Mouse (Mus musculus): Measurements from ENCODE around the gene Coq2. TPM values are rescaled to one million over a fixed set of nuclear protein-coding genes. Genes with fewer than 3 reads are reported as not detected.
A peak's percentile ranks its signal among the peaks of the same experiment; 100 is the strongest.

Gene Coq2
- total and polyA plus RNA-seq, 3 experiments: 35.4 to 56.1 TPM; not detected in 1

GRCm38 (mm10) chr5:100643991-100644535 lies 30.9 kb downstream of the Coq2 start:
- Histone ChIP-seq H3K9ac (ENCODE audit: control insufficient read depth, low read depth, low read length, poor library complexity, severe bottlenecking) (no peak overlapping the region; the same call in 1 of the 2 replicates), H3K4me1 (ENCODE audit: control insufficient read depth in 1 of 2, insufficient read depth in 2 of 2, low read length in 2 of 2) (peaks cover 3 to 40% of the 10 kb centered on the region in 2 experiments), H3K27me3 (ENCODE audit: control insufficient read depth in 1 of 2, insufficient read depth in 2 of 2, low read length in 2 of 2) (no peaks in the 10 kb centered on the region), H3K79me2 (ENCODE audit: control insufficient read depth, insufficient read depth, low read length, poor library complexity) (no peaks in the 10 kb centered on the region), H3K9me3 (replicated peaks; ENCODE audit: insufficient read depth, low read length) (no peaks in the 10 kb centered on the region), H3K36me3 (ENCODE audit: control insufficient read depth in 1 of 2, insufficient read depth in 2 of 2, low read length in 2 of 2) (peaks cover 0 to 20% of the 10 kb centered on the region in 2 experiments; a peak in 2 of 4 replicates), H3K4me3 (ENCODE audit: control insufficient read depth in 1 of 2, insufficient read depth in 1 of 2, low read depth in 2 of 2, low read length in 2 of 2) (peak overlapping the region; percentile 1 to 10; a peak in 2 of 4 replicates), H3K27ac (ENCODE audit: control insufficient read depth, low read depth, low read length) (peak overlapping the region; percentile 84)
- DNase-seq (ENCODE audit: low read depth, low spot score): peak; percentile 94
- no peak for TF ChIP-seq KAT2A (conservative IDR thresholded peaks at IDR 0.05; ENCODE audit: low read depth, low read length)
- peak; percentile 95 for TF ChIP-seq GATA1 (IDR thresholded peaks at IDR 0.05; ENCODE audit: low read depth, low read length)
- peak; percentile 97 for TF ChIP-seq ETS1 (IDR thresholded peaks at IDR 0.05; ENCODE audit: low read depth, low read length)
- TF ChIP-seq GABPA (IDR thresholded peaks at IDR 0.05; ENCODE audit: low read depth, low read length): no peak
- peak; percentile 95 to 96 for TF ChIP-seq EP300 (IDR thresholded peaks at IDR 0.05; ENCODE audit: low read depth in 1 of 2, low read length in 2 of 2)
- TF ChIP-seq ZKSCAN1 (IDR thresholded peaks at IDR 0.05; ENCODE audit: low read depth, low read length): no peak
- 0 out of 2 replicates have a peak, but pooled peaks have one; percentile 9 for TF ChIP-seq NRF1 (IDR thresholded peaks at IDR 0.05; ENCODE audit: insufficient read depth, low read depth, low read length, poor library complexity, severe bottlenecking)
- 0 out of 2 replicates have a peak, but pooled peaks have one; percentile 11 for TF ChIP-seq MXI1 (IDR thresholded peaks at IDR 0.05; ENCODE audit: low read depth, low read length)
- no peak for TF ChIP-seq POLR2AphosphoS5 (IDR thresholded peaks at IDR 0.05; ENCODE audit: borderline replicate concordance, low read depth, low read length)
- no peak for TF ChIP-seq TBP (IDR thresholded peaks at IDR 0.05; ENCODE audit: low read depth, low read length)
- TF ChIP-seq POLR2AphosphoS2 (IDR thresholded peaks at IDR 0.05; ENCODE audit: low read length): no peak
- TF ChIP-seq MEF2A (IDR thresholded peaks at IDR 0.05; ENCODE audit: extremely low read depth, insufficient replicate concordance, low read depth, low read length, poor library complexity, severe bottlenecking): no peak
- TF ChIP-seq ZNF384 (IDR thresholded peaks at IDR 0.05; ENCODE audit: low read depth, low read length): peak; percentile 56
- no peak; the same call in 1 of the 2 replicates for TF ChIP-seq ZC3H11A (IDR thresholded peaks at IDR 0.05; ENCODE audit: low read depth, low read length)
- peak; percentile 95 for TF ChIP-seq TAL1 (IDR thresholded peaks at IDR 0.05; ENCODE audit: low read length)
- peak; percentile 55; the same call in 1 of the 2 replicates for TF ChIP-seq MYC (IDR thresholded peaks at IDR 0.05; ENCODE audit: low read depth, low read length)
- no peak for TF ChIP-seq E2F4 (IDR thresholded peaks at IDR 0.05; ENCODE audit: borderline replicate concordance, low read depth, low read length)
- TF ChIP-seq MYB (IDR thresholded peaks at IDR 0.05; ENCODE audit: low read depth, low read length): peak; percentile 64
- no peak for TF ChIP-seq CTCF (IDR thresholded peaks at IDR 0.05 in 2 of 3, conservative IDR thresholded peaks at IDR 0.05 in 1 of 3; ENCODE audit: control insufficient read depth in 1 of 3, insufficient read depth in 1 of 3, low read depth in 2 of 3, low read length in 3 of 3, poor library complexity in 1 of 3, severe bottlenecking in 1 of 3)
- no peak; the same call in 1 of the 2 replicates for TF ChIP-seq CHD2 (IDR thresholded peaks at IDR 0.05; ENCODE audit: low read length)
- TF ChIP-seq RCOR1 (IDR thresholded peaks at IDR 0.05; ENCODE audit: low read depth, low read length): peak; percentile 93
- TF ChIP-seq MAZ (IDR thresholded peaks at IDR 0.05; ENCODE audit: low read depth, low read length): no peak
- TF ChIP-seq SIN3A (IDR thresholded peaks at IDR 0.05; ENCODE audit: low read length): peak; percentile 88
- no peak for TF ChIP-seq NELFE (IDR thresholded peaks at IDR 0.05; ENCODE audit: low read depth, low read length)
- TF ChIP-seq RAD21 (IDR thresholded peaks at IDR 0.05; ENCODE audit: low read depth, low read length): no peak
- peak; percentile 96 for TF ChIP-seq TCF12 (IDR thresholded peaks at IDR 0.05; ENCODE audit: low read depth, low read length)
- TF ChIP-seq BHLHE40 (IDR thresholded peaks at IDR 0.05; ENCODE audit: borderline replicate concordance, low read depth, low read length): peak; percentile 90
- TF ChIP-seq SMC3 (IDR thresholded peaks at IDR 0.05; ENCODE audit: low read depth, low read length): no peak
- no peak for TF ChIP-seq CHD1 (IDR thresholded peaks at IDR 0.05; ENCODE audit: low read depth, low read length)
- peak; percentile 83; the same call in 1 of the 2 replicates for TF ChIP-seq MAFK (IDR thresholded peaks at IDR 0.05; ENCODE audit: borderline replicate concordance, low read depth, low read length)
- TF ChIP-seq POLR2A (IDR thresholded peaks at IDR 0.05; ENCODE audit: control insufficient read depth in 1 of 2, insufficient read depth in 1 of 2, low read depth in 1 of 2, low read length in 2 of 2, poor library complexity in 1 of 2): no peak; a peak in 1 of 4 replicates
- TF ChIP-seq ELF1 (IDR thresholded peaks at IDR 0.05; ENCODE audit: low read depth, low read length): no peak
- TF ChIP-seq USF2 (IDR thresholded peaks at IDR 0.05; ENCODE audit: borderline replicate concordance in 1 of 2, insufficient read depth in 1 of 2, low read depth in 1 of 2, low read length in 2 of 2): no peak
- peak; percentile 28; the same call in 1 of the 2 replicates for TF ChIP-seq HCFC1 (IDR thresholded peaks at IDR 0.05; ENCODE audit: low read depth, low read length)
- TF ChIP-seq MAX (IDR thresholded peaks at IDR 0.05; ENCODE audit: low read length): no peak
- no peak for TF ChIP-seq JUND (IDR thresholded peaks at IDR 0.05; ENCODE audit: low read depth, low read length)
- no peak for TF ChIP-seq ZMIZ1 (IDR thresholded peaks at IDR 0.05; ENCODE audit: low read depth, low read length)
